Mouse (Mus musculus) neural tube, embryonic 14.5 days (tissue): ENCODE data around the gene Utp20. TPM values are rescaled to one million over a fixed set of nuclear protein-coding genes. Genes with fewer than 3 reads are reported as not detected.
"Not testable (repeated sequence)": the region's sequence is repeated elsewhere in the genome, so short reads cannot be mapped to it uniquely, and the experiment has no call there.

Source experiments
- ATAC-seq: fragments of 200-750 bp; cut with Nextera tagmentation; 2 replicates; pipeline ENCODE4 v1.8.0; 2017; ENCODE audit warnings: low read depth, mild to moderate bottlenecking, moderate TSS enrichment, moderate library complexity
- H3K27ac ChIP-seq: fragments of 300-500 bp; sonication (generic); 2 replicates; pipeline ENCODE4 v1.5.1; 2014; ENCODE audit warnings: low read depth, mild to moderate bottlenecking, control low read depth, low read length, moderate library complexity, mixed read lengths
- H3K27me3 ChIP-seq: fragments of 300-500 bp; sonication (generic); 2 replicates; pipeline ENCODE4 v1.6.1; 2014; ENCODE audit warnings: low read length; ENCODE audit not compliant: control insufficient read depth, insufficient read depth
- H3K36me3 ChIP-seq: fragments of 300-500 bp; sonication (generic); 2 replicates; pipeline ENCODE4 v1.6.1; 2014; ENCODE audit warnings: low read length, mixed read lengths; ENCODE audit not compliant: control insufficient read depth, insufficient read depth
- H3K4me1 ChIP-seq: fragments of 300-500 bp; sonication (generic); 2 replicates; pipeline ENCODE4 v1.6.1; 2014; ENCODE audit warnings: low read length; ENCODE audit not compliant: control insufficient read depth, insufficient read depth
- H3K4me2 ChIP-seq: fragments of 300-500 bp; sonication (generic); 2 replicates; pipeline ENCODE4 v1.6.1; 2014; ENCODE audit warnings: mild to moderate bottlenecking, low read depth, low read length, control low read depth
- H3K4me3 ChIP-seq: fragments of 300-500 bp; sonication (generic); 2 replicates; pipeline ENCODE4 v1.5.1; 2014; ENCODE audit warnings: low read depth, low read length, control low read depth, mixed read lengths
- H3K9ac ChIP-seq: fragments of 300-500 bp; sonication (generic); replicated peaks from 2 replicates; pipeline ENCODE4 v1.6.1; 2014; ENCODE audit warnings: low read depth, mild to moderate bottlenecking, control low read depth, low read length, mixed read lengths
- H3K9me3 ChIP-seq: fragments of 300-500 bp; sonication (generic); 2 replicates; pipeline ENCODE4 v1.6.1; 2016; ENCODE audit warnings: low read length; ENCODE audit not compliant: control insufficient read depth
- WGBS: fragments of 180-500 bp; shearing (Covaris S2); extraction: QIAGEN DNeasy Blood & Tissue Kit; methylation state at CpG from one replicate; pipeline ENCODE4 v1.1.7; 2014; 5-methylcytosine and 5-hydroxymethylcytosine counted together
- polyA plus RNA-seq: library from polyadenylated mRNA; unstranded; fragments of >200 nt; fragmentation: Nextera tagmentation; extraction: Ambion mirVana; gene quantifications from 2 replicates; pipeline ENCODE4 v1.2.1, GENCODE M21; 2014

Utp20 gene
- polyA plus RNA-seq, 1 experiment from 2014 or later: 12.9 TPM

GRCm38 (mm10) chr10:88769676-88770075 is 56.9 kb downstream of the Utp20 start:
- 98% methylated on average over 7 of the region's 7 CpGs for WGBS
- ATAC-seq: no peak
- no peaks in the 10 kb centered on the region for H3K4me1 ChIP-seq
- H3K4me3 ChIP-seq: no peak overlapping the region
- H3K9ac ChIP-seq: no peak overlapping the region
- no peak overlapping the region for H3K4me2 ChIP-seq
- H3K27me3 ChIP-seq: no peaks in the 10 kb centered on the region
- no peak overlapping the region for H3K27ac ChIP-seq
- peaks cover 39% of the 10 kb centered on the region; the same call in 1 of the 2 replicates for H3K36me3 ChIP-seq
- no peaks in the 10 kb centered on the region for H3K9me3 ChIP-seq

DNA sequence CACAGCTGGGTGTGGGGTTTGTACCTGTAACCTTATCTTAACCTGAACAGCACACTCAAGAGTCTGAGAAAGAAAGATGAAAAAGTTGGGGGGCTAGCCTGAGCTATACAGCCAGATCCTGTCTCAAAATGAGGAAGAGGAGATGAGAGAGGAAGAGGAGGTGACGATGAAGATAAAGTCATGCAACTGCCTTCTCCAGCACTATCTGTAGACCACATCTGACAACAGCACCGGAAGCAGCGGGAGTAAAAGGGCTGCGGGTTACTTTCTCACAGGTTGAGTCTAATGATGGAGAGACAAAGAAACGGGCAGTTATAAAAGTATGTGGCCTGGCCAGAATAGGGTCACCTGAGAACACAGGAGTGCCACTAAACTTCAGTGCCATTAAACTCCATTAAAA is 57.6 kb downstream of the Utp20 start:
- Histone ChIP-seq H3K4me1 (no peaks in the 10 kb centered on the region), H3K36me3 (peaks cover 44% of the 10 kb centered on the region; the same call in 1 of the 2 replicates), H3K27me3 (no peaks in the 10 kb centered on the region), H3K4me3 (no peak overlapping the region), H3K27ac (no peak overlapping the region), H3K9me3 (no peaks in the 10 kb centered on the region), H3K4me2 (no peak overlapping the region), H3K9ac (no peak overlapping the region)
- 92% methylated on average over 5 of the region's 5 CpGs for WGBS
- no peak for ATAC-seq

DNA sequence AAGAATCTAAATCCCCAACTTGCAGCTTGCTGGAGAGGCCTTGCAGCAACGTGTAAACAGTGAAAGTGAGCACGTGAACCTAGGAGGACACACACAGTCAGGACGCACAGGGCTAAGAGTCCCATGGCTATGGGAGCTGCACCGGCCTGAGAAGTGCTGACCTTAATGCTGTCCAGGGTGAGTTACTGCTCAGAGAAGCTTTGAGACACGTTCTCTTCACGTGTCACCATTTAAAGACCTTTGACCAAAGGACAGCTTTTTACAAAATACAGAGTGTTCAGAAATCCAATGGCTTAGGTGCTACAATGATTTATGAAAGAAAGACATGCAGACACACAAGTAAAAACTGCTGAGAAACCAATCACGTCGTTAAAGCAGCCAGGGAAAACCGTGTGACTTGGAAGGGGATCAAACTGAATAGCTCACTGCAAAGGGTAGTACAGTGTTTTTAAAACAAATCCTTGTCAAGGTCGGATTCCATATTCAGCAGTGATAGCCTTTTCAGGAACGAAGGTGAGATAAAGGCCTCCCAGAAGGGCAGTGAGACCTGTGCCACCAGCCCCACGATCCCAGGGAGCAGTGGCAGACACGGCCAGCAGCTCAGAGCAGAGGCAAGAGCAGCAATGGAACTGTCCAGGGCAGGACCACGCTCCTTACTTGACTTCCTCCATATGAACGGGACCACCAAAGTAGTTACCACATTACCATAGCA is 61.0 kb downstream of the Utp20 start:
- no peaks in the 10 kb centered on the region for H3K9me3 ChIP-seq
- WGBS: 93% methylated on average over 15 of the region's 15 CpGs
- no peak for ATAC-seq
- H3K9ac ChIP-seq: no peak overlapping the region
- H3K27ac ChIP-seq: no peak overlapping the region
- no peaks in the 10 kb centered on the region for H3K4me1 ChIP-seq
- H3K27me3 ChIP-seq: no peaks in the 10 kb centered on the region
- no peak overlapping the region for H3K4me3 ChIP-seq
- H3K4me2 ChIP-seq: no peak overlapping the region
- H3K36me3 ChIP-seq: peaks cover 41% of the 10 kb centered on the region

DNA sequence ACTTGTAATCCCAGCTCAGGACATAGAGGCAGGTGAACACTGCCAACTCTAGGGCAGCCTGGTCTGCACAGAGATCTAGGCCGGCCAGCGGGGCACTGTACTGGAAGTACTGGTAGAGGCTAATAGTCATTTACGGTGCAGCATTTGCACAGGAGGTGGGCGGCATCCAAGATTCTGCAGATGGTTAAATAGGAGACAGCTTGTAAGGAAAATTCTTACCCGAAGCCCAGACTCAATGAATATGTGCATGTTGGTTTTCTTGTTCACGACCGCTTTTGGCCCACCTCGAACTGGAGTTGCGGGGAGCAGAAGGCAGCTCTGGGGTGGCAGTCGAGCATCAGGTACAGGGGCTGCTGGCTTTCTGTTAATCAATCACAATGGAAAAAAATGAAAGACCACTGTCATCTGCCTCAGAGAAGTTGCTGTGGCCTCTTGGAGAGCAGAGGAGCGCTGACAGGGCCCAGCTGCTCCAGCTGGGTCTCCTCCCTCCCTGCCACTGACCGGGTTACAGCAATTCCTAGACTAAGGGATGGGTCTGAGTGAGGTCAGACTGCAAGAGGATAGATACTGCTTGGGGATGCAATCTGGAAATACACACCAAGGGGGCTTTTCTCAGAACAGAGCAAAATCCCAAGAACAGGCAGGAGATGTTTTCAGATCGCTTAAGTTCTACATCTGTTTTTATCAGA is 64.9 kb downstream of the Utp20 start:
- H3K9me3 ChIP-seq: no peaks in the 10 kb centered on the region
- H3K27me3 ChIP-seq: no peaks in the 10 kb centered on the region
- H3K36me3 ChIP-seq: peaks cover 41% of the 10 kb centered on the region
- no peaks in the 10 kb centered on the region for H3K4me1 ChIP-seq
- no peak overlapping the region for H3K4me3 ChIP-seq
- WGBS: 97% methylated on average over 13 of the region's 13 CpGs
- no peak overlapping the region for H3K9ac ChIP-seq
- ATAC-seq: no peak
- no peak overlapping the region for H3K27ac ChIP-seq
- H3K4me2 ChIP-seq: no peak overlapping the region

DNA sequence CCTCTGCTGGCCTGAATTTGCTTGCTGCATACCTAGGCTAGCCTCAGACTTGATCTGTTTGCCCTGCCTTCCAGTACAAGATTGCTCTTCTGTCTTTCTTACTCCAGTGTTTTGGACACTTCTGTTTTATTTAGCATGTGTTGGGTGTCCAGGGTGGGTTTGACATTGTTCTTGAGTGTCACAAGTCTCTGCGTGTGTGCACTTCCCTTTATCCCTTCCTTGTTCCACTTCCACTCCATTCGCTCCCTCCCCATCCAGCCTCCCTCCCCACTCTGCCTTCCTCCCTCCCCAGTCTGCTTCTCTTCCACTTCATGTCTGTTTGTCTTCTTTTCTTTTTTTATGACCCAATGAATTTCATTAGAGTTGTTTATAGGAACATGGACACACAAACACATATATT is 85.2 kb downstream of the Utp20 start:
- 82% methylated on average over 2 of the region's 2 CpGs for WGBS
- peaks cover 41% of the 10 kb centered on the region for H3K36me3 ChIP-seq
- H3K4me3 ChIP-seq: no peak overlapping the region
- H3K4me2 ChIP-seq: no peak overlapping the region
- no peaks in the 10 kb centered on the region for H3K4me1 ChIP-seq
- no peak overlapping the region for H3K27ac ChIP-seq
- ATAC-seq: no peak
- no peaks in the 10 kb centered on the region for H3K9me3 ChIP-seq
- no peaks in the 10 kb centered on the region for H3K27me3 ChIP-seq
- H3K9ac ChIP-seq: no peak overlapping the region

GRCm38 (mm10) chr10:88740781-88741180 is 85.8 kb downstream of the Utp20 start:
- no peak overlapping the region for H3K4me2 ChIP-seq
- no peaks in the 10 kb centered on the region for H3K4me1 ChIP-seq
- WGBS: 94% methylated on average over 5 of the region's 5 CpGs
- no peak overlapping the region for H3K9ac ChIP-seq
- no peak overlapping the region for H3K4me3 ChIP-seq
- H3K36me3 ChIP-seq: peaks cover 41% of the 10 kb centered on the region
- H3K27me3 ChIP-seq: no peaks in the 10 kb centered on the region
- H3K27ac ChIP-seq: no peak overlapping the region
- no peaks in the 10 kb centered on the region for H3K9me3 ChIP-seq
- ATAC-seq: no peak

DNA sequence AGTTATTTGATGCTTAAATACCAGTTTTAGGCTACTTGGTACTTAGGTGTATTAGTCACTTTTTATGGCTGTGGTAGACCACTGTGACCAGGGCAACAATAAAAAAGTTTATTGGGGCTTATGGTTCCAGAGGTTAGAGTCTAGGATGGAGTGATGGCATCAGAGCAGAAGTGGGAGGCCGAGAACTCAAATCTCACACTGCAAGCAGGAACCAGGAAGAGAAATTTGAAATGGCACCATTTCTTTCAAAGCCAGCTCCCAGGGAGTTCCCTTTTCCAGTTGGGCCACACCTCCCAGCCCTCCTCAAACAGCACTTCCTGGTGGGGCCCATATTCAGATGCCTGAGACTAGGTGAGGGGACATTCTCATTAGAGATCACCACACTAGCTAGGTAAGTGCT is 86.8 kb downstream of the Utp20 start:
- no peak overlapping the region for H3K4me3 ChIP-seq
- no peaks in the 10 kb centered on the region for H3K4me1 ChIP-seq
- no peaks in the 10 kb centered on the region for H3K27me3 ChIP-seq
- H3K9ac ChIP-seq: no peak overlapping the region
- no peak for ATAC-seq
- no peaks in the 10 kb centered on the region for H3K9me3 ChIP-seq
- H3K36me3 ChIP-seq: peaks cover 35% of the 10 kb centered on the region
- WGBS: 93% methylated on average over 1 of the region's 1 CpGs
- H3K4me2 ChIP-seq: no peak overlapping the region
- no peak overlapping the region for H3K27ac ChIP-seq

DNA sequence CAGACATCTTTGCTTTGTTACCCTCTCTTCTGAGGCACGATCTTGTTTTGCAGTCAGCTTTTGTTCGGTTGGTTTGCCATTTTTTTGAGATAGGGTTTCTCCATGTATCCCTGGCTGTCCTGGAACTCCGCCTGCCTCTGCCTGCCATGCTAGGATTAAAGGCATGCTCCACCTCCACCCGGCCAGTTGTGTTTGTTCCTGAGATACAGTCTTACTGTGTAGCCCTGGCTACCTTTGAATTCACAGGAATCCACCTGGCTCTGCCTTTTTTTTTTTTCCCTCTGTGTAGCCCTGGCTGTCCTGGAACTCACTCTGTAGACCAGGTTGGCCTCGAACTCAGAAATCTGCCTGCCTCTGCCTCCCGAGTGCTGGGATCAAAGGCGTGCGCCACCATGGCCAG is 87.5 kb downstream of the Utp20 start:
- H3K4me1 ChIP-seq, H3K9ac ChIP-seq, ATAC-seq, H3K9me3 ChIP-seq, H3K4me2 ChIP-seq, H3K27ac ChIP-seq, H3K27me3 ChIP-seq, H3K4me3 ChIP-seq: not testable (repeated sequence)
- WGBS: 96% methylated on average over 8 of the region's 8 CpGs
- H3K36me3 ChIP-seq: peaks cover 29% of the 10 kb centered on the region

DNA sequence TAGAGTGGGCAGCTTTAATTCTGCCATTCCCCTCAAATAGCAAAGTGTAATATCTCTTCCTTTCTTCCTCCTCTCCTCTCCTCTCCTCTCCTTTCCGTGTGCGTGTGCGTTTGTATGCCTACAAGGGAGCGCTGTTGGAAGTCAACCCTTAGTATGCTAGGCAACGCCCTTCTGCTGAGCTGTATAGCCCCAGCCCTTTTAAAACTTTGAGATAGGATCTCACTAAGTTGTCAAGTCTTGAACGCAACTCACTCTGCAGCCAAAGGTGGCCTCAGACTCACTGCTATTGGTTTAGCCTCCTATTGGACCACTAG is 94.3 kb downstream of the Utp20 start:
- 16% methylated on average over 6 of the region's 6 CpGs for WGBS
- peaks cover 9% of the 10 kb centered on the region for H3K4me1 ChIP-seq
- peak overlapping the region; percentile 83 for H3K9ac ChIP-seq
- no peak for ATAC-seq
- peak overlapping the region; percentile 91 for H3K4me2 ChIP-seq
- H3K27ac ChIP-seq: no peak overlapping the region
- H3K36me3 ChIP-seq: peaks cover 4% of the 10 kb centered on the region; the same call in 1 of the 2 replicates
- peak overlapping the region; percentile 76 for H3K4me3 ChIP-seq
- no peaks in the 10 kb centered on the region for H3K27me3 ChIP-seq
- H3K9me3 ChIP-seq: no peaks in the 10 kb centered on the region
